Mouse (Mus musculus): ENCODE results near the gene Ndufa13. TPM values are rescaled to one million over a fixed set of nuclear protein-coding genes. Genes with fewer than 3 reads are reported as not detected.
"Not testable (repeated sequence)": the region's sequence is repeated elsewhere in the genome, so short reads cannot be mapped to it uniquely, and the experiment has no call there.

Gene Ndufa13
- 82.1 and 100 TPM in 2 replicates for total RNA-seq (2017)

- peak; percentile 6 for ATAC-seq (replicated peaks; ENCODE audit: low read depth, poor library complexity, severe bottlenecking)
These were observed at the start of gene Ndufa13, which contains the start of the genes Tssk6 and Yjefn3 for GRCm38 (mm10) chr8:69902163-69903062. TSS of gene Ndufa13 (minus strand) at chr8:69902558. TSS of gene Tssk6 (plus strand) at chr8:69902184. TSS of gene Yjefn3 (minus strand) at chr8:69902712.

- ATAC-seq (replicated peaks; ENCODE audit: low read depth, poor library complexity, severe bottlenecking): no peak
These were observed 47.9 kb upstream of the Ndufa13 start for GRCm38 (mm10) chr8:69950300-69950699.

DNA sequence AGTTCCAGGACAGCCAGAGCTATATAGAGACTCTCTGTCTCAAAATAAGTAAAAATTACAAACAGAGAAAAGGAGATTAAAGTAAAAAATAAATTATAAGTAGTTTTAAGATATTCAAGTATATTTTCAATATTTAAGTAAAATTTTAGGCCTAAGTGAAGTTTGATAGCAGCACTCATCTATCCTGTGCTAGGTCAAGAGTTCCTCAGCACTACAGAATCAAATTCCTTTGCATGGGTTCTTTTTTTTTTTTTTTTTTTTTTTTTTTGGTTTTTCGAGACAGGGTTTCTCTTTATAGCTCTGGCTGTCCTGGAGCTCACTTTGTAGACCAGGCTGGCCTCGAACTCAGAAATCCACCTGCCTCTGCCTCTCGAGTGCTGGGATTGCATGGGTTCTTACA lies 40.1 kb upstream of the Ndufa13 start:
- ATAC-seq (replicated peaks; ENCODE audit: low read depth, poor library complexity, severe bottlenecking): not testable (repeated sequence)

GRCm38 (mm10) chr8:69940386-69940785 lies 38.0 kb upstream of the Ndufa13 start:
- ATAC-seq (replicated peaks; ENCODE audit: low read depth, poor library complexity, severe bottlenecking): no peak

DNA sequence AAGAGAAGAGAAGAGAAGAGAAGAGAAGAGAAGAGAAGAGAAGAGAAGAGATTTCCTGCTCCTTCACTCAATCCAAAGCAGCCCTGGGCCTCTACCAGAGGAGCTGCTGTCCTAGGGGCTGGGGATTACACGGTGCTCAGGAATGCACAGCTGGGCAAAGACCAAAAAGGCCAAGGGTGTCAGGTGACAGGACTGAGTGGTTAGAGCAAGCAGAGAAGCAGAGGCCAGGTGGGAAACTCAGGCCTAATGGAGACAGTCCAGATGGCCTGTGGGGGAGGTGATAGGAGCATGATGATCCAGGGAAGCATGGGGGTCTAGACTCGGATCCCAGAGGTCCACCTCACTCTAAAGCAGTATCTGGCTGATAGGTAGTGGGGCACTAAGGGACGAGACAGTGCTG lies 37.3 kb upstream of the Ndufa13 start:
- no peak for ATAC-seq (replicated peaks; ENCODE audit: low read depth, poor library complexity, severe bottlenecking)

GRCm38 (mm10) chr8:69938245-69938982 lies 36.1 kb upstream of the Ndufa13 start:
- ATAC-seq (replicated peaks; ENCODE audit: low read depth, poor library complexity, severe bottlenecking): peak; percentile 62

GRCm38 (mm10) chr8:69937466-69937865 lies 35.1 kb upstream of the Ndufa13 start:
- no peak for ATAC-seq (replicated peaks; ENCODE audit: low read depth, poor library complexity, severe bottlenecking)

GRCm38 (mm10) chr8:69936050-69936794 lies 33.9 kb upstream of the Ndufa13 start:
- ATAC-seq (replicated peaks; ENCODE audit: low read depth, poor library complexity, severe bottlenecking): no peak

DNA sequence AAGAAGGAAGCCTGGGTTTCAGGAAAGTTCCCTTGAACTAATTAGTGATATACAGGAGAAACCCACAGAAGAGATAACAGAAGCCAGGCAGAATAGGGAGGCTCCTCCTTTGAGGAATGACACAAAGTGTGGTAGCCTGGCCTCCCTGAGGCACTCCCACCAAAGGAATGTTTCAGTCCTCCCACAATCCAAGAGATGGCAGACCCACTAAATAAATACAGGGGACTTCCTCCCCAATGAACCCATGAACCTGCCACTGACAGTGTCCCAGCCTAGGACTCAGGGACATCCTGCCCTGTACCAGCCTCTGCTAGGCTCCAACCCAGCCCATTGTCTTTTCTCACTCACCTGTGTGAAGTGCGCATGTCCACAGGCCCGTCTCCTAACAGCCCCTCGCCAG lies 33.1 kb upstream of the Ndufa13 start:
- no peak for ATAC-seq (replicated peaks; ENCODE audit: low read depth, poor library complexity, severe bottlenecking)

DNA sequence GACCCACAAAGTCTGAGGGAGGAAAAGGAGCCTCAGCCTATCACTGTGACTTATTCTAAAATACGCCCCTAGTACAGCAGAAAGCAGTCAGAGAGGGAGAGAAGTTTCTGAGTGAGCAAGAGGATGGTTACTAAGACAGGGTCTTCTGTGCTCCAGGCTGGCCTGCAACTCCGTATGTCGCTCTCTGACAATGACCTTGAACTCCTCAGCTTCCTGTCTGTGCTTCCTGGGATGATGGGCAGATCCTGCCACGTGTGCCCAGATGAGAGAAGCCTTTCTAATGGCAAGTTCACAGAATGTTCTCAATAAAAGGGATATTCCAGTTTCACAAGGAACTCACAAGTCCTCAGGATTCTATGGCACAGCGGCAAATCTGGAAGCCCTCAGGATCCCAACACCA lies 32.2 kb upstream of the Ndufa13 start:
- ATAC-seq (replicated peaks; ENCODE audit: low read depth, poor library complexity, severe bottlenecking): no peak

DNA sequence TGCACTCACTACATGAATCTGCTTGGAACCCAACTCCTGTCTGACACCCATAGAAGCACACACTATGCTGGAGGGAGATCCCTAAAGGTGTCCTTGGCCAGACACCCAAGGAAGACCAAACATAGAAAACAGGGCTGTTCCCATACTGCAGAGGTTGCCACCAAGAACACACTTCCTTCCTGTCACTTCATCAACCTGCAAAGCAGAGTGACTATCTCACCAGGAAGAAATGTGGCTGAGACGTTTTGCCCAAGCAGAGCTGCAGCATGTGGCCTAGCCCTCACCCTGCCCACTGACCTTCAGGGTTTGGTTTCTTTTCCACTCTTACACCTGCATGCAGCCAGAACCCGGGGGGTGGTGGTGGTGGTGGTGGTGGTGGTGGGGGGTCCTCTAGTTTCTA lies 31.5 kb upstream of the Ndufa13 start:
- ATAC-seq (replicated peaks; ENCODE audit: low read depth, poor library complexity, severe bottlenecking): no peak

DNA sequence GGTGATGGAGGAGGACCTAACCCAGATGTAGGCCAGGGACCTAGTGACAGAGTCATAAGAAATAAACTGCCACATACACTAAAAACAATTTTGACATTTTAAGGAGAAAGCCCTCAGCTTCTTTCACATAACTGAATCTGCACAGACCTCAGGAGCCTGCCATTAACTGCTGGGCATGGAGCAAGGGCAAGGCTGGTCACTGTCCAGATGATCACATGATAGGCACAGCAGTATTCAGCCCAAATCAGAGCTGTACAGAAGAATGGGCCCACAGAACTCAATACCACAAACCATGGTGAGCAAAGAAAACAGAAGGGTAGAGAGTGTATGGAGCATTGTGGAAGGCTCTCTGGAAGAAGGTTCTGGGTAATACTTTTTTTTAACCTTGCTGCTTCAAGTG lies 24.5 kb upstream of the Ndufa13 start:
- no peak for ATAC-seq (replicated peaks; ENCODE audit: low read depth, poor library complexity, severe bottlenecking)

DNA sequence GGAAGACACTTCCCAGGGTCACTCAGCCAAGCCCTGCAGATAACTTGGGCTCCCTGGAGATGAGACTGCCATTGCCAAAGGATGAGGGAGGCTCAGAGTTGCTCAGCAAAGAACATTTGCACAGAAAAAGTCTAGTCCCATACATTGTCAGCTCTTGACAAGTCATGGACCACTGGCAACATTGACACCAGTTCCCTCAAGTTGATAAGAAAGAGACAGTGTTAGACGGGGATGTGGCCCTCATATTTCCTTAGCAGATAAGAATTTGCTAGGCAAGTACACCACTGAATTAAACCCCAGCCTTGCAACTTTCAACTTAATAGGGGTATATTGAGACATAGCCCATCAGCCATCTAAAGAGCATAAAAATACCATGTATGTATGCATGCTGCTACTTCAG lies 21.6 kb upstream of the Ndufa13 start:
- no peak for ATAC-seq (replicated peaks; ENCODE audit: low read depth, poor library complexity, severe bottlenecking)

DNA sequence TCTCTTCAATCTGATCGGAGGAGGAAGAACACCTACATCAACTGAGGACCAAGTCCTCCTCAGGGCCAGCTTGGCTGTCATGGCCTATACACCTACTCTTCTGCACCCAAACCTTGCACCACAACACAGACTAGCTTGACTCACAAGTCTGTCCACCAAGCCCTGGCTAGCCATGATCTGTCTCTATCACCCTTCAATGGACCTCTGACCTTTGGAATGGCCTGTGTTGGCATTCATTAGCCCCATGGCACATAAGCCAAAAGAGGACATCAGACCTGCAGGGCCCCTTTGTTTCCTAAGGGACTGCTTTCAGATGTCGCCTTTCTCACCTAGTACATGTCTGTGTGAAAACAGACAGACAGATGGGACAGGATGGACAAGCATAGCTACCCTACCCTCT lies 18.8 kb upstream of the Ndufa13 start:
- ATAC-seq (replicated peaks; ENCODE audit: low read depth, poor library complexity, severe bottlenecking): no peak

DNA sequence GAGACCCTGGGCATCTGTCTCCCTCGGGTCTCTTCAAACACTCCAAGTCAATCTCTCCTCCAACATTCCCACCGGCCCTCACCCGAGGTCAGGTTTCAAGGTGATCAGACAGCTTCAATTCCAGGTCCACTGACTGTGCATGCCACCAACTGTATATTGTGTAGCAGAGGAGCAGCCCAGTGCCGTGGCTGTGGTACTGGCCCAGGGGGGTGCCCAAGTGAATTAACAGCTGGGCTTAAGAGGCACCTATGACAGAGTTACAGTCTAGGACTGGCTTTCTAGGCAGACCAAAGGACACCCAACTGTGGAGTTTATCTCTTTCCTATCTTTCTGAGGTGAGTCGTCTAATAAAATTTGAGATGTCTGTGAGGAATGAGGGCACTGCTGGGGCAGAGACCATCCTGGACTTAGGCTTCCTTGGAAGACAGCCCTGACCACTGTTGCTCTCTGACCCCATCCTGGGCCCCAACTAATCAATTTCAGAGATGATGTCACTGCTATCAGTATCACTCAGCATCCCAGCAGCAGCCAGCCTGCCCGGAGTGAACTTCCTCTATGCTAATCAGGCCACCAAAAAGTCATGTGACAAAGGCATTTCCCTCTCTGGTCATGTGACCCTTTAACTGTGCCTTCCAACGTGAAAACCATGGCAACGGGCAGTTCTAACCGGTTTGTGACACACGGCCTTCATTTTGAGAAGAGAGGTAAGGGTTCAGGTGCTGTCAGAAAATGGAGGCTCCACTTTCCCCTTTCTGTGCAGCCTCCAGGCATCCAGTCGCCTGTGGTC lies 17.7 kb upstream of the Ndufa13 start:
- ATAC-seq (replicated peaks; ENCODE audit: low read depth, poor library complexity, severe bottlenecking): peak; percentile 59

DNA sequence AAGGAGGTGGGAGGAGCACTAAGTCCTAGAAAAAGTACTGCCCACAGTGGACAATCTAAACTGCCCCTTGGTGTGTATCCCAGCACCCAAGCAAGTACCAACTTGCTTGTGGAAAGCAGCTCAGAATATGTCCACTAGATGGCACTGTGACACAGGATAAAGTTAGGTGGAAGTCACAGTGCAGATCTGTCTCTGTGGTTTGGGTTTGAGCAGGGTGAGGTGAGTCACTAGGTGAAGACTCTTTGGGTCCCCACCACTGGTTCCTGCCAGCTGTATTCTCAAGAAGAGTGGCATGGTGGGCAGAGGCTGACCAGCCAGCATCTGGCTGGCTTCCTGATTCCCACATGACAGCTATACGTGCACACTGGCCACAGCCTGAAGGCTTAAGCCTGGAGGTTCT lies 16.7 kb upstream of the Ndufa13 start:
- ATAC-seq (replicated peaks; ENCODE audit: low read depth, poor library complexity, severe bottlenecking): peak; percentile 76

DNA sequence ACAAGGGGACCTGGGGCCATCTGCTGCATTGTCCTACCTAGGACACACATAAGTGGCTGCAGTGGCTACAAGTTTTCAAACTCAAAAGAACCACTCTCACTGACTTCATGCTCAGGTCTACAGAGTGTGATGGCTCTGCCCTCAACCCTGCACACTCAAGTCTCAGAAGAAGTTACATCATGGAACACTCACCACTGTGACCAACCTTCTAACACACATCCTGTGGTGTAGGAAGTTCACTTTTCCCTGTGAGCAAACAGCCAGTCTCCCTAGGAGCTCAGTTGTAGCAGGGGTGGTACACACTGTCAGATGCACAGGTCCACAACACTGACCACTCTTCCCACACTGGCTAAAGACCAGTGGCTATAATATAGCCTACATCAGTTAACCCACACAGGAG lies 16.1 kb upstream of the Ndufa13 start:
- no peak for ATAC-seq (replicated peaks; ENCODE audit: low read depth, poor library complexity, severe bottlenecking)

DNA sequence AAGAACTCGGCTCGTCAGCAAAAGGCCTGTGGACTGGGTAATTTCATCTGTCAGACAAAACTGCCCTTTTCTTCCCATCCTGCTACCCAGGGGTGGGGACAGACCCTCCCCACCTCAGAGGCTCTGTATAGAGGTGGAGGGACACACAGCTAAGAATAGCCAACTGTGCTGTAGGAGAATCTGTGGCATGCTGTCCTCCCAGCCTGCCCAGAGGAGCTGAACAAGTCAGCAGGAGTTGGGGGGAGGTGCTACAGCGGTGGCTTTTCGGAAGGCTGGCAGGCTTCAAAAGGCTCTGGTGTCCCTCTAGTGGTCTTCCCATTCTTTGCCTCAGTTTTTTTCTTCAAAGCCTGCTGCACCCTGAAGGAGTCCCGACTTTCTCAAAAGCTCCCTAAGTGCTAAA lies 13.4 kb upstream of the Ndufa13 start:
- ATAC-seq (replicated peaks; ENCODE audit: low read depth, poor library complexity, severe bottlenecking): no peak

- ATAC-seq (replicated peaks; ENCODE audit: low read depth, poor library complexity, severe bottlenecking): no peak
These were observed 12.2 kb upstream of the Ndufa13 start for GRCm38 (mm10) chr8:69914526-69914925.

Data from common myeloid progenitor, adult 5-6 weeks (primary cell).